Mouse (Mus musculus) bone marrow macrophage, adult 2 months (primary cell): Measurements from ENCODE around the gene Scd4.

Source experiments
- CTCF ChIP-seq: IDR thresholded peaks from 2 replicates; pipeline ENCODE4 v1.5.1; 2012; ENCODE audit warnings: low read depth, mild to moderate bottlenecking, low read length, moderate library complexity
- POLR2A ChIP-seq: IDR thresholded peaks from 2 replicates; pipeline ENCODE4 v1.6.1; 2012; ENCODE audit warnings: mild to moderate bottlenecking, low read depth, low read length, borderline replicate concordance

GRCm38 (mm10) chr19:44333991-44334390 is 1.1 kb downstream of the Scd4 start:
- no peak for TF ChIP-seq CTCF
- no peak for TF ChIP-seq POLR2A
